Comparison of ENCODE assay signal across 8 mouse cellular contexts in the genomic region with DNA sequence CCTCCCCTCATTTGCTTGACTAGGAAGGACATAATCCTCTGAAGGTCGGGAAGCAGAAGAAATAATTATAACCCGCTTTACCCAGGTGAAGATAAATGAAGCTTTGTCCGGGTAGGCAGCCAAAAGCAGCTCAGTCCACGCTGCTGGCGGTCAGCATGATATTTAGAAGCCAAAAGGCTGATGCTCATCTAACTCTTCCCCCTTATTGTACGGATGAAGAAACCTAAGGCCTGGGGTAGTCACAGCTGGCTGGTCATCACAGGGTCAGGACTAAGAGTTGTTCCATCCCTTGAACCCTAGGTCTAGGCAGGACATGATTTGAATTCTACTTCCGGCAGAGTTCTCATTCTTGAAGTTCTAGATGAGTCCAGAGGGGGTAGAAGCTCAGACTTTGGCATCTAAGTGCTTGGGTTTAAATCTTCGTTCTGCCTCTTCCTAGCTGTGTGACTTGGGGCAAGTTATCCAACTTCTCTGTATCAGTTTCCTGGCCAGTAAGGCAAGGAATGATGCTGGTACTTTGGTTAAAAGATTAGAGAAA. TPM values are rescaled to one million over a fixed set of nuclear protein-coding genes. Genes with fewer than 3 reads are reported as not detected.
DNase-seq lines count a peak whose midpoint lies in the region; ATAC-seq and TF ChIP-seq lines count a peak whose summit lies in the region.

No protein-coding gene starts in this region.

- peaks cover 36% of the 10 kb centered on the region for H3K4me1 ChIP-seq in lung, adult 2 months (ENCODE audit: control insufficient read depth, insufficient read depth, low read length)
- peaks cover 69% of the 10 kb centered on the region for H3K4me1 ChIP-seq in forebrain, embryonic 10.5 days
- peaks cover 41% of the 10 kb centered on the region for H3K4me1 ChIP-seq in intestine, embryonic 16.5 days (ENCODE audit: control insufficient read depth, insufficient read depth, low read length)
- H3K4me1 ChIP-seq in neural tube, embryonic 12.5 days: peaks cover 48% of the 10 kb centered on the region

- H3K9ac ChIP-seq in intestine, embryonic 16.5 days (ENCODE audit: low read depth, low read length): peak overlapping the region; percentile 85
- H3K9ac ChIP-seq in neural tube, embryonic 12.5 days: peak overlapping the region; percentile 75

- TF ChIP-seq CTCF in lung, adult 2 months (IDR thresholded peaks at IDR 0.05; ENCODE audit: insufficient read depth, low read length): no peak

- H3K27ac ChIP-seq in forebrain, embryonic 10.5 days: 0 out of 2 replicates have a peak overlapping the region, but pooled peaks have one; percentile 89
- no peak overlapping the region for H3K27ac ChIP-seq in intestine, embryonic 16.5 days (ENCODE audit: low read length)
- H3K27ac ChIP-seq in neural tube, embryonic 12.5 days: no peak overlapping the region

- no peak for ATAC-seq in intestine, embryonic 16.5 days
- ATAC-seq in neural tube, embryonic 12.5 days (ENCODE audit: low FRiP score, low read depth): no peak

- no peak for TF ChIP-seq POLR2A in lung, adult 2 months (IDR thresholded peaks at IDR 0.05; ENCODE audit: borderline replicate concordance, extremely low read depth, low read depth, low read length)

- H3K9me3 ChIP-seq in forebrain, embryonic 10.5 days: no peaks in the 10 kb centered on the region
- no peaks in the 10 kb centered on the region for H3K9me3 ChIP-seq in intestine, embryonic 16.5 days (ENCODE audit: control insufficient read depth, low read length)
- H3K9me3 ChIP-seq in neural tube, embryonic 12.5 days: no peaks in the 10 kb centered on the region

- H3K4me3 ChIP-seq in lung, adult 2 months (replicated peaks; ENCODE audit: extremely low read depth, low read depth, low read length): peak overlapping the region; percentile 95
- H3K4me3 ChIP-seq in forebrain, embryonic 10.5 days: peak overlapping the region; percentile 78
- peak overlapping the region; percentile 83 for H3K4me3 ChIP-seq in intestine, embryonic 16.5 days (ENCODE audit: low read length)
- H3K4me3 ChIP-seq in neural tube, embryonic 12.5 days: peak overlapping the region; percentile 79

- peak overlapping the region; percentile 72 for H3K4me2 ChIP-seq in intestine, embryonic 16.5 days (ENCODE audit: low read depth, low read length)
- peak overlapping the region; percentile 81 for H3K4me2 ChIP-seq in neural tube, embryonic 12.5 days (replicated peaks)

- H3K36me3 ChIP-seq in forebrain, embryonic 10.5 days (replicated peaks): no peaks in the 10 kb centered on the region; the same call in 1 of the 2 replicates
- H3K36me3 ChIP-seq in intestine, embryonic 16.5 days (ENCODE audit: control insufficient read depth, insufficient read depth, low read length): no peaks in the 10 kb centered on the region
- H3K36me3 ChIP-seq in neural tube, embryonic 12.5 days: no peaks in the 10 kb centered on the region

- WGBS in lung, adult 2 months: 35% methylated on average over 8 of the region's 8 CpGs
- 84% methylated on average over 8 of the region's 8 CpGs for WGBS in forebrain, embryonic 10.5 days
- WGBS in intestine, embryonic 16.5 days: 74% methylated on average over 8 of the region's 8 CpGs
- 84% methylated on average over 8 of the region's 8 CpGs for WGBS in neural tube, embryonic 12.5 days

- no peaks in the 10 kb centered on the region for H3K27me3 ChIP-seq in forebrain, embryonic 10.5 days (ENCODE audit: poor library complexity, severe bottlenecking)
- H3K27me3 ChIP-seq in intestine, embryonic 16.5 days (replicated peaks; ENCODE audit: control insufficient read depth, insufficient read depth, low read length): no peaks in the 10 kb centered on the region
- H3K27me3 ChIP-seq in neural tube, embryonic 12.5 days (replicated peaks): no peaks in the 10 kb centered on the region

- DNase-seq in lung, adult 2 months: no peak
- no peak for DNase-seq in lung, postnatal 25 days (ENCODE audit: low spot score)
- DNase-seq in forebrain, embryonic 10.5 days (ENCODE audit: extremely low spot score, low spot score): no peak
- no peak for DNase-seq in cerebellum, adult 9-10 months
- DNase-seq in left cerebral cortex, adult 18-20 months (ENCODE audit: low spot score in 2 of 2): no peak
- DNase-seq in left cerebral cortex, adult 9 months (ENCODE audit: low spot score in 2 of 2): no peak

RNA-seq across cellular contexts. Expression of gene Abhd2, which starts 1.5 kb away (rescaled TPM):
- polyA plus RNA-seq in lung, adult 2 months (2012; rRNA removed): 53.1 and 64.0 TPM in 2 replicates
- 7.6 and 8.6 TPM in 2 replicates for polyA plus RNA-seq in forebrain, embryonic 10.5 days (2016; fragmentation: Nextera tagmentation; extraction: Ambion mirVana)
- polyA plus RNA-seq in intestine, embryonic 16.5 days (2015; fragmentation: Nextera tagmentation; extraction: Ambion mirVana): 11.5 and 15.1 TPM in 2 replicates
- polyA plus RNA-seq in neural tube, embryonic 12.5 days (2016; fragmentation: Nextera tagmentation; extraction: Ambion mirVana): 12.8 and 12.9 TPM in 2 replicates
- total RNA-seq in left cerebral cortex, adult 18-20 months (2021): 10 to 100 TPM; 87.3 to 92.1 TPM
